Mouse (Mus musculus) limb, embryonic 15.5 days (tissue): ENCODE data around the gene Cacng8. TPM values are rescaled to one million over a fixed set of nuclear protein-coding genes. Genes with fewer than 3 reads are reported as not detected.
A peak's percentile ranks its signal among the peaks of the same experiment; 100 is the strongest.

Experiments used
- ATAC-seq: fragments of 200-750 bp; cut with Nextera tagmentation; 2 replicates; pipeline ENCODE4 v1.8.0; 2017; ENCODE audit warnings: low read depth, moderate TSS enrichment; ENCODE audit not compliant: insufficient number of reproducible peaks, low FRiP score, low TSS enrichment
- H3K27ac ChIP-seq: fragments of 300-500 bp; sonication (generic); 2 replicates; pipeline ENCODE4 v1.5.1; 2015; ENCODE audit warnings: moderate library complexity, mild to moderate bottlenecking, inconsistent platforms
- H3K27me3 ChIP-seq: fragments of 300-500 bp; sonication (generic); 2 replicates; pipeline ENCODE4 v1.6.1; 2015; ENCODE audit warnings: inconsistent platforms
- H3K36me3 ChIP-seq: fragments of 300-500 bp; sonication (generic); 2 replicates; pipeline ENCODE4 v1.6.1; 2015; ENCODE audit warnings: inconsistent platforms
- H3K4me1 ChIP-seq: fragments of 300-500 bp; sonication (generic); 2 replicates; pipeline ENCODE4 v1.6.1; 2015; ENCODE audit warnings: inconsistent platforms
- H3K4me2 ChIP-seq: fragments of 300-500 bp; sonication (generic); 2 replicates; pipeline ENCODE4 v1.6.1; 2015; ENCODE audit warnings: mild to moderate bottlenecking, inconsistent platforms
- H3K4me3 ChIP-seq: fragments of 300-500 bp; sonication (generic); 2 replicates; pipeline ENCODE4 v1.5.1; 2015; ENCODE audit warnings: mild to moderate bottlenecking, inconsistent platforms
- H3K9ac ChIP-seq: fragments of 300-500 bp; sonication (generic); 2 replicates; pipeline ENCODE4 v1.6.1; 2015; ENCODE audit warnings: inconsistent platforms
- H3K9me3 ChIP-seq: fragments of 300-500 bp; sonication (generic); 2 replicates; pipeline ENCODE4 v1.6.1; 2016; ENCODE audit warnings: inconsistent platforms
- WGBS: fragments of 180-500 bp; shearing (Covaris S2); methylation state at CpG from one replicate; pipeline ENCODE4 v1.1.7; 2015; 5-methylcytosine and 5-hydroxymethylcytosine counted together
- polyA plus RNA-seq: library from polyadenylated mRNA; unstranded; fragments of >200 nt; fragmentation: Nextera tagmentation; extraction: Ambion mirVana; gene quantifications from 2 replicates; pipeline ENCODE4 v1.2.1, GENCODE M21; 2015

The Cacng8 gene
- polyA plus RNA-seq, 1 experiment from 2014 or later = 2.6 TPM

DNA sequence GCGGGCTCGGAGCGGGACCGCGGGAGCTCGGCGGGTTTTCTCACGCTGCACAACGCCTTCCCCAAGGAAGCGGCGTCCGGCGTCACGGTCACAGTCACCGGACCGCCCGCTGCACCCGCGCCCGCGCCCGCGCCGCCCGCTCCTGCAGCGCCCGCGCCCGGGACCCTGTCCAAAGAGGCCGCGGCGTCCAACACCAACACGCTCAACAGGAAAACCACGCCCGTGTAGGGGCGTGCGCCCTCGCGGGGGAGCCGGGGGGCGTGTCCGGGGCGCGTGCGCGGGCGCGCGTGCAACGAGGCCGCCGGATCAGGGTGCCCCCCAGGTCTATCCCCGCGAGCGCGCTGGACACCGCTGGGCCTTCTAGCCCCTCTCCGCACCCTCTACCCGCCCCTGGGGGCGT, 24.9 kb downstream of the Cacng8 start:
- Histone ChIP-seq H3K36me3 (no peaks in the 10 kb centered on the region), H3K27me3 (peaks cover 88% of the 10 kb centered on the region), H3K9me3 (no peaks in the 10 kb centered on the region), H3K4me1 (peaks cover 25% of the 10 kb centered on the region), H3K9ac (peak overlapping the region; percentile 55), H3K4me2 (peak overlapping the region; percentile 100), H3K27ac (no peak overlapping the region), H3K4me3 (peak overlapping the region; percentile 57)
- WGBS = under 1% methylated on average over 33 of the region's 60 CpGs
- ATAC-seq = 0 out of 2 replicates have a peak, but pooled peaks have one; percentile 17

- Histone ChIP-seq H3K27ac (no peak overlapping the region), H3K36me3 (no peaks in the 10 kb centered on the region), H3K4me1 (peaks cover 17% of the 10 kb centered on the region), H3K9me3 (no peaks in the 10 kb centered on the region), H3K27me3 (peaks cover 86% of the 10 kb centered on the region), H3K4me3 (no peak overlapping the region), H3K4me2 (no peak overlapping the region), H3K9ac (no peak overlapping the region)
- 32% methylated on average over 6 of the region's 6 CpGs for WGBS
- ATAC-seq = no peak
Observed at GRCm38 (mm10) chr7:3419941-3420340, 29.5 kb downstream of the Cacng8 start.

- H3K9me3 ChIP-seq = no peaks in the 10 kb centered on the region
- no peak overlapping the region for H3K9ac ChIP-seq
- H3K27ac ChIP-seq = no peak overlapping the region
- H3K4me1 ChIP-seq = peaks cover 13% of the 10 kb centered on the region
- no peaks in the 10 kb centered on the region for H3K36me3 ChIP-seq
- WGBS = 52% methylated on average over 5 of the region's 5 CpGs
- peaks cover 88% of the 10 kb centered on the region for H3K27me3 ChIP-seq
- ATAC-seq = no peak
- H3K4me3 ChIP-seq = no peak overlapping the region
- H3K4me2 ChIP-seq = no peak overlapping the region
Observed at GRCm38 (mm10) chr7:3420466-3420865, 30.0 kb downstream of the Cacng8 start.

DNA sequence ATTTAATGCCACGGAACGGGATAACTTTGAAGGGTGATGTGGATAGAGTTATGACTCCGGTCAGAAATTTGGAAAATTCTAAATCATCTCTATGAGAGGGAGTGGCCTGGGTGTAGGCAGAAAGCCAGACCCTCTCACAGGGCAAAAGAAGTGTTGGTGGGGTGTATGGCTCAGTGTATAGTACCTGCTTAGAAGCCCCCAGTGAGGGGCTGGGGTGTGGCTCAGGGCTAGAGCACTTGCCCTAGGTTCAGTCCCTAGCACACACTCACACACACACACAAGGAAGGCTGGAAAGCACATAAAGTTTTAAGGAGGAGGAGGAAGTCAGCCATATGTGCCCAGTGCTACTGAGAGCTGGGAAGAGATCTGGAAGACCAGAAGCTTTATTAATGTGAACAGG, 30.8 kb downstream of the Cacng8 start:
- 62% methylated on average over 3 of the region's 3 CpGs for WGBS
- H3K27me3 ChIP-seq = peaks cover 79% of the 10 kb centered on the region
- no peak for ATAC-seq

DNA sequence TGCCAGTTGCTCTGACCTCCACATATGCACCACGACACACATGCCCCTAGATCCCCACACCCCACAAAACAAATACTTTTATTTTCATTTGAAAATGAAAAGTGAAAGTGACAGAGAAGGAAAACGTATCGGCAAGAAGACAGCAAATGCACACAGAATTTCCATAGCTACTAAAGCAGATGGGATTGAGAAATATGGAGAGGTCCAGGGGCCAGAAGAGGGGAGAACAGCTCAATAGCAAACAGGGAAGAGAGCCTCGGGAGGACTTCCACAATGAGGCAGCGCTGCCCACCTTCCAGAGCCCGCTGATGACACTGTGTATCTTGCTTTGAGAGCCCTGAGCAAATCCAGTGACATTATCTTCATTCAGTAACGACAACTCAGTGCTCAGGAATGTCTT, 31.6 kb downstream of the Cacng8 start:
- no peaks in the 10 kb centered on the region for H3K36me3 ChIP-seq
- H3K27ac ChIP-seq = no peak overlapping the region
- H3K9me3 ChIP-seq = no peaks in the 10 kb centered on the region
- H3K4me1 ChIP-seq = peaks cover 9% of the 10 kb centered on the region
- H3K27me3 ChIP-seq = peaks cover 72% of the 10 kb centered on the region
- no peak overlapping the region for H3K4me2 ChIP-seq
- no peak overlapping the region for H3K9ac ChIP-seq
- H3K4me3 ChIP-seq = no peak overlapping the region
- WGBS = 57% methylated on average over 7 of the region's 7 CpGs
- ATAC-seq = no peak

More for the DNA sequence above, 30.8 kb downstream of the Cacng8 start:
- peaks cover 9% of the 10 kb centered on the region for H3K4me1 ChIP-seq
- no peaks in the 10 kb centered on the region for H3K9me3 ChIP-seq
- H3K36me3 ChIP-seq = no peaks in the 10 kb centered on the region
- H3K4me3 ChIP-seq = no peak overlapping the region
- no peak overlapping the region for H3K9ac ChIP-seq
- H3K27ac ChIP-seq = no peak overlapping the region
- no peak overlapping the region for H3K4me2 ChIP-seq

GRCm38 (mm10) chr7:3423430-3423829, 32.9 kb downstream of the Cacng8 start:
- Histone ChIP-seq H3K4me3 (peak overlapping the region; percentile 23), H3K9ac (0 out of 2 replicates have a peak overlapping the region, but pooled peaks have one; percentile 2), H3K27me3 (peaks cover 59% of the 10 kb centered on the region), H3K4me1 (peaks cover 9% of the 10 kb centered on the region), H3K9me3 (no peaks in the 10 kb centered on the region), H3K36me3 (no peaks in the 10 kb centered on the region), H3K27ac (no peak overlapping the region; the same call in 1 of the 2 replicates), H3K4me2 (peak overlapping the region; percentile 34; the same call in 1 of the 2 replicates)
- WGBS = 2% methylated on average over 30 of the region's 30 CpGs
- ATAC-seq = peak; percentile 57; the same call in 1 of the 2 replicates

DNA sequence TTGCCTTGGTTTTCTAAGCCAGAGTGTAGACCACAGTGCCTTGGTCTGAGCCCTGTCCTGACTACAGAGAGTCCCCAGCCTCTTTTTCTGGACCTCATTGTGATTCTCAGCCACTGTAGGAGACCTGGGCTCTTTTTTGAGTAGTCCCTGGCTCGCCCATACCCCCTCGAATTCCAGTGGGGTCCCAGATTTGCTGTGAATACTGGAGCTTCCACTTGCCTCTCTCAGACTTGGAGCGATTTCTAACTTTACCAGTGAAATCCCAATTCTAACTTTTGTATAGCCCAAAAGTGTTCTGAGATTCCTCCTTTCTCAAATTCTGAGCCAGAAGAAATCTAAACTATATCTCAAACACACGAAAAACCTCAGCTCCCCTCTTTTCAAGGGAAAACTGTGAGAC, 33.4 kb downstream of the Cacng8 start, which contains the start of gene Cacng6:
Cacng6 (plus strand) TSS at position 301 of the 400 bp plus-strand sequence.
- no peak for ATAC-seq
- no peaks in the 10 kb centered on the region for H3K9me3 ChIP-seq
- 0 out of 2 replicates have a peak within 1 kb of the TSS, but pooled peaks have one; percentile 2 for H3K9ac ChIP-seq
- 41% methylated on average over 4 of the region's 4 CpGs for WGBS
- no peak within 1 kb of the TSS; the same call in 1 of the 2 replicates for H3K27ac ChIP-seq
- peaks cover 9% of the 10 kb centered on the region for H3K4me1 ChIP-seq
- H3K4me3 ChIP-seq = peak within 1 kb of the TSS; percentile 23
- H3K27me3 ChIP-seq = peaks cover 54% of the 10 kb centered on the region
- no peaks in the 10 kb centered on the region for H3K36me3 ChIP-seq
- H3K4me2 ChIP-seq = peak within 1 kb of the TSS; percentile 34; the same call in 1 of the 2 replicates

GRCm38 (mm10) chr7:3425141-3425540, 34.7 kb downstream of the Cacng8 start:
- H3K27me3 ChIP-seq = peaks cover 48% of the 10 kb centered on the region
- H3K36me3 ChIP-seq = no peaks in the 10 kb centered on the region
- H3K27ac ChIP-seq = no peak overlapping the region
- H3K9ac ChIP-seq = no peak overlapping the region
- H3K4me2 ChIP-seq = no peak overlapping the region
- H3K4me3 ChIP-seq = no peak overlapping the region
- no peaks in the 10 kb centered on the region for H3K9me3 ChIP-seq
- peaks cover 9% of the 10 kb centered on the region for H3K4me1 ChIP-seq
- ATAC-seq = no peak
- 81% methylated on average over 5 of the region's 5 CpGs for WGBS

GRCm38 (mm10) chr7:3430161-3430560, 39.7 kb downstream of the Cacng8 start:
- no peaks in the 10 kb centered on the region for H3K36me3 ChIP-seq
- H3K4me1 ChIP-seq = no peaks in the 10 kb centered on the region
- no peaks in the 10 kb centered on the region for H3K9me3 ChIP-seq
- H3K27me3 ChIP-seq = peaks cover 8% of the 10 kb centered on the region
- no peak overlapping the region for H3K27ac ChIP-seq
- no peak for ATAC-seq
- H3K9ac ChIP-seq = no peak overlapping the region
- no peak overlapping the region for H3K4me3 ChIP-seq
- H3K4me2 ChIP-seq = no peak overlapping the region
- WGBS = 73% methylated on average over 6 of the region's 6 CpGs

DNA sequence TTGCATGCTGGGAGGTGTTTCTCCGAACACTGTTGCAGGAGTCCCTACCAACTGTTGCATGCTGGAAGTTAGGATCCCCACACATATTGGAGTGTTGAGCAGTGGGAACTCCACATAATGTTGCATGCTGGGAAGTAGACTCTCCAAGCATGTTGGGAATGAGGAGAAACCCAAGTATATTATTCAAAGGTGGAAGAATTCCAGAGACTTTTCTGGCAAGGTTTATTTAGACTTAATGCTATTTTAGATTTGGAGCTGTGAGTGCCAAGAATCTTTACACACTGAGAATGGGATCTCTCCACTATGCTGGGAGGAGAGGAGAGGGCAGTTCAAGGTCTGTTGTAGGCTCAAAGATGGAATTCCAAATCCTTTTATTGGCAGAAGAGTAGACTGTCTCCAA, 41.6 kb downstream of the Cacng8 start:
- H3K9ac ChIP-seq = no peak overlapping the region
- no peaks in the 10 kb centered on the region for H3K9me3 ChIP-seq
- H3K27me3 ChIP-seq = 0 out of 2 replicates have a peak, but pooled peaks cover 9% of the 10 kb centered on the region
- no peak overlapping the region for H3K27ac ChIP-seq
- H3K4me2 ChIP-seq = no peak overlapping the region
- no peaks in the 10 kb centered on the region for H3K36me3 ChIP-seq
- WGBS = 63% methylated on average over 1 of the region's 1 CpGs
- no peak overlapping the region for H3K4me3 ChIP-seq
- H3K4me1 ChIP-seq = no peaks in the 10 kb centered on the region
- no peak for ATAC-seq

DNA sequence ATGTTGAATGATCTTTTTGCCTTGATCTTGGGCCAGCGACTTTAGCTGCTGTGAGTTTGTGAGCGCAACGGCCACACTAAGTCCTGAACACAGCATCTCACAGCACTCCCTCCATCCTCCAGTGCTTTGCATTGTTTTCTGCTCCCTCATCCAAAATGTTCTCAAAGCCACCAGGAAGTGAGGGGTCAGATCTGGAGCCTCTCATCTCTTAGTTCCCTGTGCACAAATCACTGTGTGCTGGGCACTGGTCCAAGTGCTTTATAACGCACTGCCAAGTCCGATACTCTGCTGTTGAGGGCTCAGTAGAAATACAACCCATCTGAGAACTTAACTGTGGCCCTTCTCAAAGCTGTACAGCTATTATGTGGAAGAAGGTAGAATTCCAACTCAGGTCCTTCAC, 47.5 kb downstream of the Cacng8 start:
- 30% methylated on average over 5 of the region's 5 CpGs for WGBS
- H3K27me3 ChIP-seq = 0 out of 2 replicates have a peak, but pooled peaks cover 5% of the 10 kb centered on the region
- H3K4me2 ChIP-seq = no peak overlapping the region
- ATAC-seq = no peak
- no peak overlapping the region for H3K27ac ChIP-seq
- H3K9me3 ChIP-seq = no peaks in the 10 kb centered on the region
- peaks cover 3% of the 10 kb centered on the region; the same call in 1 of the 2 replicates for H3K4me1 ChIP-seq
- no peaks in the 10 kb centered on the region for H3K36me3 ChIP-seq
- H3K4me3 ChIP-seq = no peak overlapping the region
- no peak overlapping the region for H3K9ac ChIP-seq

GRCm38 (mm10) chr7:3439984-3440383, 49.5 kb downstream of the Cacng8 start:
- Histone ChIP-seq H3K27ac (no peak overlapping the region), H3K4me3 (no peak overlapping the region), H3K27me3 (0 out of 2 replicates have a peak, but pooled peaks cover 5% of the 10 kb centered on the region), H3K36me3 (no peaks in the 10 kb centered on the region), H3K4me2 (no peak overlapping the region), H3K4me1 (peaks cover 3% of the 10 kb centered on the region; the same call in 1 of the 2 replicates), H3K9ac (no peak overlapping the region), H3K9me3 (no peaks in the 10 kb centered on the region)
- WGBS = 85% methylated on average over 11 of the region's 11 CpGs
- no peak for ATAC-seq
